Mouse (Mus musculus) intestine, postnatal 0 days (tissue): ENCODE results near the gene Xylb. TPM values are rescaled to one million over a fixed set of nuclear protein-coding genes. Genes with fewer than 3 reads are reported as not detected.

ENCODE experiments used
- ATAC-seq: fragments of 200-750 bp; cut with Nextera tagmentation; 2 replicates; pipeline ENCODE4 v1.8.0; 2017; ENCODE audit warnings: mild to moderate bottlenecking, moderate TSS enrichment, moderate library complexity
- H3K27ac ChIP-seq: fragments of 300-500 bp; sonication (generic); 2 replicates; pipeline ENCODE4 v1.5.1; 2014; ENCODE audit warnings: mild to moderate bottlenecking, low read depth, low read length, moderate library complexity
- H3K27me3 ChIP-seq: fragments of 300-500 bp; sonication (generic); replicated peaks from 2 replicates; pipeline ENCODE4 v1.6.1; 2014; ENCODE audit warnings: low read length, mixed read lengths; ENCODE audit not compliant: control insufficient read depth, insufficient read depth
- H3K36me3 ChIP-seq: fragments of 300-500 bp; sonication (generic); 2 replicates; pipeline ENCODE4 v1.6.1; 2014; ENCODE audit warnings: mild to moderate bottlenecking, moderate library complexity; ENCODE audit not compliant: control insufficient read depth, insufficient read depth
- H3K4me1 ChIP-seq: fragments of 300-500 bp; sonication (generic); replicated peaks from 2 replicates; pipeline ENCODE4 v1.6.1; 2014; ENCODE audit warnings: antibody characterized with exemption, low read length, mixed read lengths; ENCODE audit not compliant: control insufficient read depth, insufficient read depth
- H3K4me2 ChIP-seq: fragments of 300-500 bp; sonication (generic); replicated peaks from 2 replicates; pipeline ENCODE4 v1.6.1; 2014; ENCODE audit warnings: low read depth, mild to moderate bottlenecking, moderate library complexity
- H3K4me3 ChIP-seq: fragments of 300-500 bp; sonication (generic); 2 replicates; pipeline ENCODE4 v1.5.1; 2014; ENCODE audit warnings: low read depth, low read length
- H3K9ac ChIP-seq: fragments of 300-500 bp; sonication (generic); 2 replicates; pipeline ENCODE4 v1.6.1; 2014; ENCODE audit warnings: mild to moderate bottlenecking, low read depth, low read length
- H3K9me3 ChIP-seq: fragments of 300-500 bp; sonication (generic); 2 replicates; pipeline ENCODE4 v1.6.1; 2016; ENCODE audit warnings: mixed run types; ENCODE audit not compliant: control insufficient read depth
- CTCF ChIP-seq: sonication (generic); IDR thresholded peaks from 2 replicates; pipeline ENCODE4 v1.5.1; 2016; ENCODE audit warnings: low read depth, mild to moderate bottlenecking, control low read depth, antibody characterized with exemption, moderate library complexity
- WGBS: fragments of 180-500 bp; shearing (Covaris S2); extraction: QIAGEN DNeasy Blood & Tissue Kit; methylation state at CpG from one replicate; pipeline ENCODE4 v1.1.7; 2014; 5-methylcytosine and 5-hydroxymethylcytosine counted together
- polyA plus RNA-seq: library from polyadenylated mRNA; unstranded; fragments of >200 nt; fragmentation: Nextera tagmentation; extraction: Ambion mirVana; gene quantifications from 2 replicates; pipeline ENCODE4 v1.2.1, GENCODE M21; 2015

The Xylb gene
- polyA plus RNA-seq, 1 experiment from 2014 or later = 11.7 TPM

DNA sequence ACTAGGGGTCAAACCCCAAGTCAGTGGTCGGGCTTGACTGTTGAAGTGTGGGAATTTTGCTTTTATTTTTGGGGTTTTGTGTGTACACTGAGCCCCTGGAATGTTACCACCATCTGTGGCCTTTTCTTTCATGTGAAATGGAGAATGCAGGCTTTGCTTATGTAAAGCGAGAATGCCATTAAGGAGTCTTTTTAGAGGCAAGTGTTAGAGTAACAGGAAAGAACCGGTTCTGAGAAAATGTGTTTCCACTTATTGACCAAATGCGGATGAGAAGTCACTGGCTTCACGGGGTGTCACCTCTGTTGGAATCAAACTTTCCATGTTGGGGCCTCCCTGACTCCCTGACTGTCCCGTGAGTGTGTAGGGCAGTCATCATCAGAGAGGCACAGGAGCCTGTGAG is 18.4 kb downstream of the Xylb start:
- Histone ChIP-seq H3K27ac (no peak overlapping the region), H3K4me1 (no peaks in the 10 kb centered on the region), H3K4me2 (no peak overlapping the region), H3K9ac (no peak overlapping the region), H3K36me3 (peaks cover 13% of the 10 kb centered on the region), H3K4me3 (no peak overlapping the region), H3K27me3 (no peaks in the 10 kb centered on the region), H3K9me3 (no peaks in the 10 kb centered on the region)
- no peak for ATAC-seq
- no peak for TF ChIP-seq CTCF
- 76% methylated on average over 6 of the region's 6 CpGs for WGBS

DNA sequence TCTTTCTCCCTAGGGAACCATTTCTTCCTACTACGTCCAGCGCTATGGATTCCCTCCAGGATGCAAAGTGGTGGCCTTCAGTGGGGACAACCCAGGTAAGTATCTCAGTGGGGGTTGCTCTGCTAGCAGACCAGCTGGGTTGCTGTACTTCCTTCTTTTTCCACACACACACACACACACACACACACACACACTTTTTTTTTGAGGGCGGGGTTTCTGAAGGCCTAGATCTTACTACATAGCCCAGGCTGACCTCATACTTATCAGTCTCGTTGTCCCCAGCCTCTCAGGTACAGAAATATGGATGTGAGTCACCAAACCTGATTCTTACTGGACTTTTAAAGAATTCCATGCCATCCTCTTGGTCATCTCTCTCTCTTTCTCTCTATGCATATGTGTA is 21.1 kb downstream of the Xylb start:
- WGBS = 92% methylated on average over 4 of the region's 4 CpGs
- TF ChIP-seq CTCF = no peak

DNA sequence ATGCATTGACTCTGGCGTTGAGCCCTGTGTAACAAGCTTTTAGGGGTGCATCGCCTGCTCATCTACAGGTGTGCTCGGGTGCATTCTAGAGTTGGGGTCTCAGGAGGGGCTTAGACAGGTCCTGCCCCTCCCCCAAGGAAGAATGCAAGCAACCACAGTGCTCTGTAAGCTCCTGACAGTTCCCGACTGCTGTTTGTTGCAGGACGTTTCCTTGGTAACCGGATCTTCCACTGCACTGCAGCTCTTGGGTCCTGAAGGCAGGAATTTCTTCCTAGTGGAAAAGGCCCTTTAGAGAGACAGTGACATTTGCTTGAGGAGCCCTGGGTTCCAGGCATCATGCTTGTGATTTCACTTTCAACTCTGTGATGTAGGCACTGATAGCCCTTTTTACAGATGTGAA is 25.4 kb downstream of the Xylb start:
- no peak overlapping the region for H3K4me3 ChIP-seq
- H3K36me3 ChIP-seq = peaks cover 15% of the 10 kb centered on the region
- H3K4me1 ChIP-seq = no peaks in the 10 kb centered on the region
- no peak overlapping the region for H3K4me2 ChIP-seq
- H3K27ac ChIP-seq = no peak overlapping the region
- no peak for TF ChIP-seq CTCF
- no peaks in the 10 kb centered on the region for H3K27me3 ChIP-seq
- H3K9me3 ChIP-seq = no peaks in the 10 kb centered on the region
- H3K9ac ChIP-seq = no peak overlapping the region
- ATAC-seq = no peak
- WGBS = 68% methylated on average over 6 of the region's 6 CpGs

More for the DNA sequence above, 21.1 kb downstream of the Xylb start:
- H3K4me1 ChIP-seq = no peaks in the 10 kb centered on the region
- H3K27ac ChIP-seq = no peak overlapping the region
- no peak overlapping the region for H3K4me2 ChIP-seq
- no peak overlapping the region for H3K4me3 ChIP-seq
- no peak for ATAC-seq
- no peaks in the 10 kb centered on the region for H3K9me3 ChIP-seq
- H3K9ac ChIP-seq = no peak overlapping the region
- H3K36me3 ChIP-seq = peaks cover 21% of the 10 kb centered on the region
- H3K27me3 ChIP-seq = no peaks in the 10 kb centered on the region

DNA sequence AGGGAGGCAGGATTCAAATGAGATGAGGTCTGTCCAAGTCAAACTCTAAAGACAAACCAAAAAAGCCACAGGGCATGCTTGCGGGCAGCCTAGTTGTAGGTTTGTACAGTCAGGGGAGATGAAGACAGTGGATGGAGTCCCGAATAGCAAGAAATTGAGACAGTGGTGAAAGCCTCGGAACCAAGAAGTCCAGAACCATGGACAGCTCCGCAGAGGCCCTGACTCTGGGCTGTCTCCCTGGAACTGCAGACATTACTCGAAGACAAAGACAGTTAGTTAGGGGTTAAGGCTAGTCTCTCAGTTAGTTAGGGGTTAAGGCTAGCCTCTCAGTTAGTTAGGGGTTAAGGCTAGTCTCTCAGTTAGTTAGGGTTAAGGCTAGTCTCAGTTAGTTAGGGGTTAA is 31.8 kb downstream of the Xylb start:
- peaks cover 7% of the 10 kb centered on the region; the same call in 1 of the 2 replicates for H3K36me3 ChIP-seq
- no peak overlapping the region for H3K27ac ChIP-seq
- no peak overlapping the region for H3K9ac ChIP-seq
- ATAC-seq = no peak
- no peaks in the 10 kb centered on the region for H3K9me3 ChIP-seq
- H3K4me2 ChIP-seq = no peak overlapping the region
- TF ChIP-seq CTCF = no peak
- no peaks in the 10 kb centered on the region for H3K27me3 ChIP-seq
- H3K4me1 ChIP-seq = no peaks in the 10 kb centered on the region
- H3K4me3 ChIP-seq = no peak overlapping the region
- whole genome bisulfite sequencing = 52% methylated on average over 5 of the region's 5 CpGs

DNA sequence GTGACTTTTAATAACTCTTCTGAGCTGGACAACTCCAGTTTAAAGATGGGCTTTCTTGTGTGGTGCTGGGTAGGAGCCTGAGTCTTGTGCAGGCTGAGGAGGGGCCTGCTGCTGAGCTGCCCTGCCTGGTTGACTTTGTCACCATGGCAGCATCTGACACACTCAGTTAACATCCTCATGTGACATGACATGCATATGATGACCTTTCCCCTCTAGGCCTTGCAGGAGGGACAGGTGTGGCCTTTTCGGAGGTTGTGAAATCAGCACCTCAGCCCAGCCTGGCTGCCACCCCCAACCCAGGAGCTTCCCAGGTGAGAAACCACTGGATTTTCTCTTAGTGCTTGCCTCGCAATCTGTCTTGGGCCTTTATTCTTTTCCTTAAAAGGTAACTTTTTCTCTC is 33.0 kb downstream of the Xylb start:
- H3K36me3 ChIP-seq = peaks cover 7% of the 10 kb centered on the region; the same call in 1 of the 2 replicates
- no peak overlapping the region for H3K4me3 ChIP-seq
- no peaks in the 10 kb centered on the region for H3K27me3 ChIP-seq
- H3K9ac ChIP-seq = no peak overlapping the region
- TF ChIP-seq CTCF = no peak
- peak; percentile 43 for ATAC-seq
- no peaks in the 10 kb centered on the region for H3K9me3 ChIP-seq
- WGBS = 76% methylated on average over 2 of the region's 2 CpGs
- no peaks in the 10 kb centered on the region for H3K4me1 ChIP-seq
- H3K4me2 ChIP-seq = no peak overlapping the region
- H3K27ac ChIP-seq = no peak overlapping the region

DNA sequence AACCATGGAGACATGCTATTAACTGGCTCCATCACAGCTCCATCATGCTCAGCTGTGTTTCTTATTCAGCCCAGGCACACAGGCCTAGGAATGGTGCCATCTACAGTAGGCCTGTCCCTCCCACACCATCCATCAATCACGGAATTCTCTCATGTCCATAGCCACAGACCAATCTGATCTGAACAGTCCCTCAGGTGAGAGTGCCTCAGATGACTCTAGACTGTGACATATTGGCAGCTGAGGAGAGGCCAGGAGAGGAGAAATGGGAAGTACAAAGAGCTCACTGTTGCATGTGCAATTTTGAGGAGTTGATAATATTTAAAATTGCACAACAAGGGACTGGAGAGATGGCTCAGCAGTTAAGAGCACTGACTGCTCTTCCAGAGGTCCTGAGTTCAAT is 37.6 kb downstream of the Xylb start:
- no peak for TF ChIP-seq CTCF
- Histone ChIP-seq H3K4me1 (no peaks in the 10 kb centered on the region), H3K9me3 (no peaks in the 10 kb centered on the region), H3K9ac (no peak overlapping the region), H3K27ac (no peak overlapping the region), H3K36me3 (0 out of 2 replicates have a peak, but pooled peaks cover 7% of the 10 kb centered on the region), H3K4me2 (no peak overlapping the region), H3K27me3 (no peaks in the 10 kb centered on the region), H3K4me3 (no peak overlapping the region)
- ATAC-seq = no peak
- 57% methylated on average over 1 of the region's 1 CpGs for WGBS

DNA sequence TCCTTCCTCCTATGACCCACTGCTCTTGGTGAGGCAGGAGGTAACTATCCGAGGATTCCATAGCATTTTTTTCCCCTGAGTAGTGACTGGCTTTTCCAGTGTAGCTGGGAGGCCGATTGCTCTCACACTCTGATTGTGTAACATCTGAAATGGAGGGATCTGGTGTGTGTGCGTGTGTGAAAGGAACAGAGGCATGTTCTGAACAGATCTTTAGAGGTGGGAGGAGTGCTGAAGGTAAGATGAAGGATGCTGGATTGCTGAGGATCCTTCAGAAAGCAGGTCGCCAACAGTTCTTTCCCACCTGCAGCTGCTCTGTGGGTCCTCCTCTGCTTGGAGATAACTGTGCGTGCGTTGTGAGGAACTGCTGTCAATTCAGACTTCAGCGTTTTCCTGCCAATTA is 44.2 kb downstream of the Xylb start:
- no peaks in the 10 kb centered on the region for H3K9me3 ChIP-seq
- peak; percentile 7 for ATAC-seq
- H3K27ac ChIP-seq = peak overlapping the region; percentile 98; the same call in 1 of the 2 replicates
- H3K4me3 ChIP-seq = peak overlapping the region; percentile 85
- no peaks in the 10 kb centered on the region for H3K27me3 ChIP-seq
- H3K9ac ChIP-seq = peak overlapping the region; percentile 17; the same call in 1 of the 2 replicates
- H3K4me1 ChIP-seq = 0 out of 2 replicates have a peak, but pooled peaks cover 3% of the 10 kb centered on the region
- H3K4me2 ChIP-seq = peak overlapping the region; percentile 99
- no peaks in the 10 kb centered on the region for H3K36me3 ChIP-seq
- no peak for TF ChIP-seq CTCF
- WGBS = 1% methylated on average over 7 of the region's 7 CpGs
